Mouse (Mus musculus) thymus, postnatal 4 days (tissue): ENCODE results near the gene Ptbp1.
A peak's percentile ranks its signal among the peaks of the same experiment; 100 is the strongest.

ENCODE experiments used
- DNase-seq: peaks from one replicate; pipeline ENCODE4 v3.0.0; 2021

The Ptbp1 gene

DNA sequence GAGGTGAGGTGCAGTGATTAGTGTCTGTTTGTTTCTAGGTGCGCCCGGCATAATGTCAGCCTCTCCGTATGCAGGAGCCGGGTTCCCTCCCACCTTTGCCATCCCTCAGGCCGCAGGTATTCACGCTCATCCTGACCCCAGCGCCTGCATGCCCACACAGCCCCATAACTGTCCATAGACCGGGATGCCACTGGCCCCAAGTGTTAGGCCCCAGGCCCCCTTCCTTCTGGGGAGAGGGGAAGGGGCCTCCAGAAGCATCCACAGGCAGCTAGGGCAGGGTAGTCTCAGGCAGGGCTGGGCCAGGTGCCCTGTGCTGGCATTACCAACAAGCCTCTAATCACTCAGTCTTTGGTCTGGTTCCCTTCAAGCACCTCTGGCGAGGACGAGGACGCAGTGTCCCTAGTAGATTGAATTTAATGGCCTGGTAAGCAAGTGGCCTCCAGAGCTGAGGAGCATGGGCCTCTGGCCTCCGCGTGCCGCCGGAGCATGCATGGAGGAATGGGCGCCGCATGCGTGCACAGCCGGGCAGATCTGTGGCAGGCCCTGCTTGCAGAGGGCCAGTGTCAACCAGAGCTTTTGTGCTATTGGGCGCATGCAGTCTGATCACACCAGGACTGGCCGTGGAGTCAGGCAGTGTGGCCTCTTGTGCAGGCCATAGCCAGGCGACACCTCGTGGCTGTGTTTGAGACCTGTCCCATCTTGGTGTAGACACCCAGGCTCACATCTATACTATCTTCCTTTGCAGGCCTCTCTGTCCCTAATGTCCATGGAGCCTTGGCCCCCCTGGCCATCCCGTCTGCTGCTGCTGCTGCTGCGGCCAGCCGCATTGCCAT is 6.1 kb downstream of the Ptbp1 start:
- no peak for DNase-seq

DNA sequence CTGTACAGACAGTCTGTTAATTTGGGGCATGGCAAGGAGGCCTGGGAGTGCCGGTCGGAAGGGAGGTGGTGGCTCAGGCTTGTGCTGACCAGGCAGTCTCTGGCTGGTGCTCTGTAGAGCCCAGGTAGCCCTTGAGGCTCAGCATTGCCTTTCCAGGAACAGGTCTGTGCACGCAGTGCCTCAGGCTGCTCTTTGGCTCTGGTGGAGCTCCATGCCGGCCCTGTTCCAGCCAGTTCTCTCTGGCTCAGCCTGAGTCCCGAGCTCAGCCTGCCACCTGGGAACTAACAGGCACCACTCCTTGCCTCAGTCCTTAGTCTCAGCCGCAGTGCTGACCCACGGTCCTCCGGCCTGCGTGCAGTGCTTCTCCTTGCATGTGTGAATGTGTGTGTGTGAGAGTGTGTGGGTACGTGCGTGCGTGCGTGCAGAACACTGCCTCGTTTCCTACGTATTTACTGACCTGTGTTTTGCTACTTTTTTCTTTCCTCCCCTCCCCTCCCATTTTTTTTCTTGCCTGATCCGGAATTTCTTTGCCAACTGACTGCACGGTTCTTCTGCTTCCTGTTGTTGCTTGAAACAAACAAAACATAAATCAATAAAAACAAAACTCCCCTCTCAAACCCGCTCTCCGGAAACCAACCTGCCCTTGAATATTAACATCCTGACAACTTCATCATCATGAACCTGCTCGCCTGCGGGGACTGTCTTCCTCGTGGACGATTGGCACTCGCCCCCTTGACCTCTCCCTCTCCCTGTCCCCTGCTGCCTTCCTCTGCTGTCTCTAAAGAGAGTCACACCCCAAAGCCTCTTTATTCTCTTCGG is 7.2 kb downstream of the Ptbp1 start:
- no peak for DNase-seq

DNA sequence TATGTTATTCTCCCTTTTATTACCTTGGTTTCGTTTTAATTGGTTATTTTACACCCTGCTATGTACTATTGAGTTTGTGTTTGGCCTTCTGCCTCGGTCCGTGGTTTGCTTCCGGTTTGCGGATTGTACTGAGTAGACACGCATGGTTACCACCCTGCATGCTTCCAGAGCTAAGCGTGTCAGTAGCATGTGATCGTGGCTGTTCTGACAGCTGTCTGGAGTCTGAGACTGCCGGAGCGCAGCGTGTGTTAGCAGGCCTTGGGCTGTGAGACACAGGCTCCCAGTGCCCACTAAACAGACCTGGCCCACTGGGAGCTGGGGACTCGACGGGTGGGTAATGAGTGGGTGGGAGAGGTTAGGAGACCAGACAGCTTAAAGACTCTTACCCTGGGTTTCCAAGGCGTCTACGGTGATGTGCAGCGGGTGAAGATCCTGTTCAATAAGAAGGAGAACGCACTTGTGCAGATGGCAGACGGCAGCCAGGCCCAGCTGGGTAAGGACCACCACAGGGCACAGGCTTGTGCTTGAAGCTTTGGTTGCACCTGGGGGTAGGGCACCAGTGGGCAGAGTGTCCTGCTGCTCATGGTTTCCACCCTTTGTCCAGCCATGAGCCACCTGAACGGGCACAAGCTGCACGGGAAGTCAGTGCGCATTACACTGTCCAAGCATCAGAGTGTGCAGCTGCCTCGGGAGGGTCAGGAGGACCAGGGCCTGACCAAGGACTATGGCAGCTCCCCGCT is 8.0 kb downstream of the Ptbp1 start:
- no peak for DNase-seq

DNA sequence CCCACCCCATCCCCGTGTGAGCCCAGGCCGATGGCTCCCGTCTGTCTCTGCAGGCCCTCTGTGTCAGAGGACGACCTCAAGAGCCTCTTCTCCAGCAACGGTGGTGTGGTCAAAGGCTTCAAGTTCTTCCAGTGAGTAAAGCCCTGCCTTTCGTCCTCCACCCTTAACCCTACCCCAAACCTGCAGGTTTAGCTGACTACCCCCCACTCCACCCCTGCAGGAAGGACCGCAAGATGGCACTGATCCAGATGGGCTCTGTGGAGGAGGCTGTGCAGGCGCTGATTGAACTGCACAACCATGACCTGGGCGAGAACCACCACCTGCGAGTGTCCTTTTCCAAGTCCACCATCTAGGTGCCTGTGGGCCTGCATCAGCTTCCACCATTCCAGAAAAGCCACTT is 8.7 kb downstream of the Ptbp1 start:
- DNase-seq: no peak

- DNase-seq: no peak
Observed at GRCm38 (mm10) chr10:79864351-79865188, 10.3 kb downstream of the Ptbp1 start.

GRCm38 (mm10) chr10:79865189-79865601 is 11.0 kb downstream of the Ptbp1 start:
- no peak for DNase-seq

- DNase-seq: no peak
Observed at GRCm38 (mm10) chr10:79865801-79866295, 11.6 kb downstream of the Ptbp1 start.

GRCm38 (mm10) chr10:79866601-79867000 is 12.4 kb downstream of the Ptbp1 start:
- DNase-seq: no peak

- DNase-seq: no peak
Observed at GRCm38 (mm10) chr10:79871845-79872244, 17.6 kb downstream of the Ptbp1 start.

DNA sequence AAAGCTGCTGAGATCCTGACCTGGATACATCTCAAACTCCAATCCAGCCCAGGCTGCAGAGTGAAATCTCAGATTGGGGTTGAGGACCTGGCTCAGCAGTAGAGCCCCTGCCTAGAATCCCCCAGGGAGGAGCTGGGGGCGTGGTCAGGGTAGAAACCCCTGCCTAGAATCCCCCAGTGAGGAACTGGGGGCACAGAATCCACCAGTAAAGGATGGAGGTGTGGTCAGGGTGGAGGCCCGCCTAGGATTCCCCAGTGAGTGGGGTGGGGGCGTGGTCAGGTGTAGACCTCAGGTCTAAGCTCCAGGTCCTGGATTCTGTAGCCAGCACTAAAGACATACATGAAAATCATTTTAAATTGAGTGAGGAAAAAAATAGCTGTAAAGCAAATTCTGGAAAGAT is 18.6 kb downstream of the Ptbp1 start:
- peak; percentile 23 for DNase-seq

DNA sequence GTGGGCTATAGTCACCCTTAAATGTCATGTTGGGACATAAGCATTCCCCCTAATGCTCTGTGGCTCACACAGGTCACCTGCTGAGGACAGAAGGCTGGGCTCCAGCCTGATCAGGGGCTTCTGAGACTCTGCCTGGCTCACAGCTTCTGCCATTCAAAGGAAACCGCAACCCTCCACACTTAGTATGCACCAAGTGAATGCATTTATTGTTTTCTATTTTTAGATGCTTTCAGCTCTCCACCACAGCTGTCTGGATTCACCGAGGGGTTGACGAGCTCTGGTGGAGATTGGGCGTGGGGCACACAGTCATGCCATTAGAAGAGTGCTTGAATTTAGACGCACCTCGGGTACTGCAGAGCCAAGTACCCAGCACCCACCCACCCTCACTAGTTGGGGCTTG is 19.1 kb downstream of the Ptbp1 start:
- no peak for DNase-seq

- no peak for DNase-seq
Observed at GRCm38 (mm10) chr10:79873715-79874289, 19.6 kb downstream of the Ptbp1 start.

GRCm38 (mm10) chr10:79874290-79874862 is 20.1 kb downstream of the Ptbp1 start, which contains the start of the genes Prtn3 and Plppr3:
Gene Prtn3, plus strand, starts transcription at chr10:79874476.
Gene Plppr3, minus strand, starts transcription at chr10:79874634.
- DNase-seq: peak; percentile 55

- DNase-seq: no peak
Observed at GRCm38 (mm10) chr10:79877174-79877573, 22.9 kb downstream of the Ptbp1 start.

DNA sequence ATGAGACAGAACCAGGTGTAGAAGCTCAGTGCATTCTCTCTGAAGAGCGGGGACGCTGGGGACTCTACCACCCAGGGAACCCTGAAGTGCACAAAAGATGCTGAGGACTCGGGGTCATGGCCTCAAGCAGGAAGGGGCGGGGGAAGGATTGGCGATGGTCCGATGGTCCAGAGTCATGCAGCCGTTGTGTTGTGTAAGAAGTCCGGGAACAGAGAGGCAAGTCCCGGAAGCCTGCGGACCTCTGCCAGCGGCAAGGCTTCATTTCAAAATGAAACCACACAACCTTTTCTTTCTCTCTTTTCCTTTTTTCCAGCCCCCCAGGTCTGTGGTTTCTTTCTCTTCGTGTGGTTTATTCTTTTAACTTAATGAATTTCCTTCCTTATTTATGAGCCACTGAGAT is 23.5 kb downstream of the Ptbp1 start:
- no peak for DNase-seq

DNA sequence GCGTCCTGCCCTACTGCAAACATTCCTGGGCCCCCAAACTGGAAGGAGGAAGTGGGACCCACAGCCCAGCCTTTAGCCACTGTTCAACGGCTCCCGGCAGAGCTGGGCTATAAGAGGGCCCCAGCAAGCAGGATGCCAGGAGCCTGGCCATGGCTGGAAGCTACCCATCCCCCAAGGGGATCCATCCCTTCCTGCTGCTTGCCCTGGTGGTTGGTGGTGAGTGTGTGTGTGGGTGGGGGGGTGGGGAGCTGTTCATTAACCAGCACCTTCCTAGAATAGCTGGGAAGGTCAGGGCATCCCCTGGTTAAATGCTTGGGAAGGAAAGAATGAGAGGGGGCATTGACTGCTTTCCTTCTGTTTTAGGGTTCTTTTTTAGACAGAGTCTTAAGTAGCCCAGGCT is 25.3 kb downstream of the Ptbp1 start:
- no peak for DNase-seq

- DNase-seq: no peak
Observed at GRCm38 (mm10) chr10:79880721-79881120, 26.5 kb downstream of the Ptbp1 start.

DNA sequence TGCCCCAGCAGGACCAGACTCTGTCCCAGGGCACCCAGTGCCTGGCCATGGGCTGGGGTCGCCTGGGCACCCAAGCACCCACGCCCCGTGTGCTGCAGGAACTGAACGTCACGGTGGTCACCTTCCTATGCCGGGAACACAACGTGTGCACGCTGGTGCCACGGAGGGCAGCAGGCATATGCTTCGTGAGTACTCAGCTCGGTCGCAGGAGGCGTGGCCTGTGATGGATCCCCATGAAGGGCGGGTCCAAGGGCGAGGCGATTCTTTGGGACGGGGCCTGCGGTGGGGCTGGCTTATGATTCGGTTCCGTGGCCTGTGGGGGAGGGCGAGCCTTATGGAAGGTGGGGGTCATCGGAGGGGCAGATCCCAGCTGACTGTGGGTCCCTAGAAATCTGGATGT is 27.8 kb downstream of the Ptbp1 start:
- peak; percentile 42 for DNase-seq

DNA sequence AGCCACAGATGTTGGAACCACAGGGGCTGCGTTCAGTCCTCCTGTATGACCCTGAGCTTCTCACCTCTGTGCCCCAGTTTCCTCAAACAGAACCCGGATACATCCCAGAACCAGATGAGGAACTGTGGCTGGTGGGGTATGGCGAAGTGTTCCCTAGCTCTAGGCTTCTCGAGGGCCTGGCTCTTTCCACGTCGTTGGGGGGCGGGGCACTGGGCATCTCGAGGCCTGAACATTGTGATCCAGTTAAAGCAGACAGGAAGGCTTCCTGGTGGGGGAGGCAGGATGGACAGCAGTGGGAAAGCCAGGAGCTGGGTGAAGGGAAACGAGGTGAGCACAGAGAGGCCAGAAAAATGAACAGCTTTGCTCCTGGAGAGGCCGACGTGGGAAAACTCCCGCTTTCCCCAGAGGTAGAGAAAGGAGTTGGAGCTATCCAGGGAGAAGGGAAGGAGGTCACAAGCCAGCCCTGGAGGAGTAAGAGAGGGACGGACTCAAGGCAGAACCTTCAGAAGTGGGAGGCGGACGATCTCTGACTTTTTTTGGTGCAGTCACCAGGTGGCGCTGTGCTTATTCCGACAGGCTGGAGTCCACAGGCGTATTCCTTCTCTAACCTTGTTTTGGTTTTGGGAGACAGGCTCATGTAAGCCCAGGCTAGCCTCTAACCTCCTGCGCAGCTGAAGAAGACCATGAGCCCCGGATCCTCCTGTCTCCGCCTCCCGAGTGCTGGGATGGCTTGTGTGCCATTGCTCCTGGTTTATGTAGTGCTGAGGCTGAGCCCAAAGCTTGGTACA is 29.3 kb downstream of the Ptbp1 start:
- DNase-seq: peak; percentile 88

DNA sequence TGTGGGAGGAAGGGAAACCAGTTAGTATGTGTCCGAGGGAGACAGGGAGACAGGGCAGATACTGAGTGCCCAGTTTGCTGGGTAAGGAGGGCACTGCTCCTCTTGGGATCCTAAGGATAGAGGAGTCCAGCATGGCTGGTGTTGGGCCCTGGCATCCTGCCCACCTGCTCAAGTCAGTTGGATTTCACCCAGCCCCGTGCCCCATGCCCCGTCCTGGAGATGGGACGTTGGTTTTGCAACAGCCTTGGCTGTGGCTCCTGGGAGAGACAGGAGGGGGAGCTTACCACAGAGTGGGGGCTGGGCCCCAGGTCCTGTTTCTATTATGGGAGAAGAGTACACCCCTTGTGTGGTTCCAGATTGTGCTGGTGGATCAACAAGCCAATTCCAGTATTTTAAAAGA is 30.2 kb downstream of the Ptbp1 start:
- no peak for DNase-seq
